Mouse (Mus musculus) liver, postnatal 0 days (tissue): ENCODE data around the gene Mettl1. TPM values are rescaled to one million over a fixed set of nuclear protein-coding genes. Genes with fewer than 3 reads are reported as not detected.

Source experiments
- ATAC-seq: fragments of 200-750 bp; cut with Nextera tagmentation; 2 replicates; pipeline ENCODE4 v1.8.0; 2017; ENCODE audit warnings: mild to moderate bottlenecking, moderate library complexity
- DNase-seq: peaks from one replicate; pipeline ENCODE4 v3.0.0-alpha.2; 2016
- H3K27ac ChIP-seq: fragments of 300-500 bp; sonication (generic); 2 replicates; pipeline ENCODE4 v1.5.1; 2014; ENCODE audit warnings: antibody characterized with exemption, moderate library complexity, mild to moderate bottlenecking, low read depth
- H3K27me3 ChIP-seq: fragments of 300-500 bp; sonication (generic); 2 replicates; pipeline ENCODE4 v1.6.1; 2014; ENCODE audit warnings: low read length, control low read depth, mixed read lengths; ENCODE audit not compliant: insufficient read depth
- H3K36me3 ChIP-seq: fragments of 300-500 bp; sonication (generic); replicated peaks from 2 replicates; pipeline ENCODE4 v1.6.1; 2014; ENCODE audit warnings: mild to moderate bottlenecking, control low read depth, low read length, moderate library complexity, mixed read lengths; ENCODE audit not compliant: insufficient read depth
- H3K4me1 ChIP-seq: fragments of 300-500 bp; sonication (generic); 2 replicates; pipeline ENCODE4 v1.6.1; 2014; ENCODE audit warnings: antibody characterized with exemption, mild to moderate bottlenecking, control low read depth; ENCODE audit not compliant: insufficient read depth
- H3K4me2 ChIP-seq: fragments of 300-500 bp; sonication (generic); 2 replicates; pipeline ENCODE4 v1.6.1; 2014; ENCODE audit warnings: low read depth, mild to moderate bottlenecking, low read length, moderate library complexity, mixed read lengths
- H3K4me3 ChIP-seq: fragments of 300-500 bp; sonication (generic); 2 replicates; pipeline ENCODE4 v1.5.1; 2014; ENCODE audit warnings: low read depth, low read length
- H3K9ac ChIP-seq: fragments of 300-500 bp; sonication (generic); replicated peaks from 2 replicates; pipeline ENCODE4 v1.6.1; 2014; ENCODE audit warnings: mild to moderate bottlenecking, moderate library complexity
- H3K9me3 ChIP-seq: fragments of 300-500 bp; sonication (generic); 2 replicates; pipeline ENCODE4 v1.6.1; 2016; ENCODE audit warnings: mild to moderate bottlenecking, control low read depth, low read length, mixed read lengths
- CTCF ChIP-seq: sonication (generic); IDR thresholded peaks from 2 replicates; pipeline ENCODE4 v1.5.1; 2016; ENCODE audit warnings: antibody characterized with exemption, low read depth
- EP300 ChIP-seq: IDR thresholded peaks from 2 replicates; pipeline ENCODE4 v1.6.1; 2016; ENCODE audit warnings: antibody characterized with exemption, low read depth, mild to moderate bottlenecking
- WGBS: fragments of 180-500 bp; shearing (Covaris S2); extraction: QIAGEN DNeasy Blood & Tissue Kit; methylation state at CpG from one replicate; pipeline ENCODE4 v1.1.7; 2014; ENCODE audit not compliant: insufficient replicate concordance; 5-methylcytosine and 5-hydroxymethylcytosine counted together
- polyA plus RNA-seq: library from polyadenylated mRNA; unstranded; fragments of >200 nt; fragmentation: Nextera tagmentation; extraction: Ambion mirVana; gene quantifications from 2 replicates; pipeline ENCODE4 v1.2.1, GENCODE M21; 2015

Mettl1 gene
- polyA plus RNA-seq, 1 experiment from 2014 or later: 14.9 TPM

DNA sequence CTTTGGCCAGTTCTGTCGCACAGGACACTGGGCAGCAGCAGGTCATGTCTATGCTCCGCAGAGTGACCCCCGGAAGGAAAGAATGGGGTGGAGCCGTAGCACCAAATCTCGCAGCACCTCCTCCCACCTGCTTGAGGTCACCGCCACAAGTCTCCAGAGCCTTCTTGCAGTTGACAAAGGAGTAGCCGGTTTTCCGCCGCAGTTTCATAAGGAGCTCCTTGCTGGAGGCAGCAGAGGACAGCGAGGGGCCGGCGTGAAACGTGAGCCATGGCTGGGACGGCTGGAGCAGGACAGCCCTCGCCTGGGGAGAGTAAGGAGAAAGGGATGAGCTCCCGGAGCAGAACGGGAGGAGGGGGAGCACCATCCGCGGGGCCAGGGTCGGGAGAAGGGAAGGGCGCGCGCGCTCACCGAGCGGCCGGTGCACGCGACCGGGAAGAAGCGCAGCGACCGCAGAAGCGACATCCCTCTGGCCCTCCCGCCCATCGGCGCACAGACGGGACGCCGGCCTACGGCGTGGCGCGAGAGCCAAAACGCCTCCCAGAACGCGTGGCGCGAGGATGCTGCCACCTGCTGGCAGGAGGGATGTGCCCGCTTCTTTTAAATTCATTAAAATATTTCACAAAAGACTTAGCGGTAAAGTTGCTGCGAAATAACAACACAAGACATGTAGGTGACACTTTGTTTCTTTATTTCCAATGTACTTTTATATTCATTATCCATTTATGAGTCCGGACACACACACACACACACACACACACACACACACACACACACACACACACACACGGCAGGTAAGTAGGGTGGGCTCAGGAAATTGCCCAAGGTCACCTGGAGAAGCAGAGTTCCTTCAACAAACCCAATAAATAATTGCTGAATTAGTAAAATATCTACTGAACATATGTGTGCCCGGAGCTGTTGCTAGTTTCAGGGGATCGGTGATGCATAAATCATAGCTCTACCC lies 10.6 kb upstream of the Mettl1 start, which contains the start of gene Tsfm:
Gene Tsfm (minus strand): TSS at position 505 of the 961 bp plus-strand sequence.
- Histone ChIP-seq H3K4me2 (peak within 1 kb of the TSS; percentile 85), H3K27ac (peak within 1 kb of the TSS; percentile 30; the same call in 1 of the 2 replicates), H3K36me3 (peaks cover 14% of the 10 kb centered on the region; the same call in 1 of the 2 replicates), H3K9ac (peak within 1 kb of the TSS; percentile 73), H3K9me3 (no peaks in the 10 kb centered on the region), H3K4me1 (0 out of 2 replicates have a peak, but pooled peaks cover 4% of the 10 kb centered on the region), H3K27me3 (no peaks in the 10 kb centered on the region), H3K4me3 (peak within 1 kb of the TSS; percentile 72)
- DNase-seq (peak; percentile 94), ATAC-seq (peak; percentile 92)
- WGBS: 5% methylated on average over 56 of the region's 56 CpGs
- TF ChIP-seq CTCF (peak; percentile 99), EP300 (no peak)

DNA sequence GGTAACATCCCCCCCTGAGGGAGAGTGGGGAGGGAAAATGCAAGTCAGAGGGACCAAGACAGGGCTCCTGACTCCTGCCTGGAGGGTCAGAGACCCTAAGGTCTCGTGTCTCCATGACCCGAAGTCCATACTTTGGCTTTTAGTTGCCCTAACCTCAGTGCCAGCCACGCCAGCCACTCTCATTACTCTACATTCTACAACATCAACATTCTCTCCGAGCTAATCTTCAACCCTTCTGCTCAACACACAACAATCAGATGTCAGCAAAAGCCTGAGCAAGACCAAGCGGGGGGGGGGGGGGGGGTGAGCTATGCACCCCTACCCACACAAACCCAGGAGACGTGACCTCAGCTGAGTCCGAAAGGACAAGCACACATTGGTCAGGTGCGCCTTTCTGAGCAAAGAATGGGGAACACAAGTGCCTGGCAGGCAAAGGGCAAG lies 7.9 kb upstream of the Mettl1 start:
- H3K4me1 ChIP-seq: 0 out of 2 replicates have a peak, but pooled peaks cover 4% of the 10 kb centered on the region
- TF ChIP-seq EP300 (no peak), CTCF (no peak)
- H3K9ac ChIP-seq: no peak overlapping the region
- ATAC-seq (no peak), DNase-seq (no peak)
- no peak overlapping the region for H3K4me2 ChIP-seq
- no peaks in the 10 kb centered on the region for H3K27me3 ChIP-seq
- no peak overlapping the region for H3K4me3 ChIP-seq
- H3K27ac ChIP-seq: no peak overlapping the region
- 65% methylated on average over 7 of the region's 8 CpGs for WGBS
- no peaks in the 10 kb centered on the region for H3K9me3 ChIP-seq
- 0 out of 2 replicates have a peak, but pooled peaks cover 3% of the 10 kb centered on the region for H3K36me3 ChIP-seq

DNA sequence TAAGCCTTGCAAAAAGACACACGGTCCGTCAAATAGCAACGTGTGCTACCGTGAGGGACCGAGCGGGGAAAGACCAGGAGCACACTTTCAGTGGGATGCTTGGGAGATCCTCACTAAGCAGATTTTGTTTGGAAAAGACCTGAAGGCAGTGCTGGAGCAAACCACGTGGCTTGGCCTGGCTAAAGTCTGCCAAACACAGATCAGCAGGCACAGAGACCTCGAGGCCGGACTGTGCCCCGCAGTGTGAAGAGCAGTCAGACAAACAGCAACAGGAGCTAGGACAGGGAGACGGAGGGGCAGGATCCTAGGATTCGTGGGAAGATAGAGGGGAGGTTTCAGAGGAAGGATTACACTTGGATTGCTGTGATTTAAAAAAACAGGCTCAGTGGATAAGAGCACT lies 4.9 kb upstream of the Mettl1 start:
- ATAC-seq (peak; percentile 67), DNase-seq (no peak)
- no peaks in the 10 kb centered on the region for H3K36me3 ChIP-seq
- H3K9ac ChIP-seq: no peak overlapping the region
- H3K4me3 ChIP-seq: no peak overlapping the region
- peaks cover 7% of the 10 kb centered on the region; the same call in 1 of the 2 replicates for H3K27me3 ChIP-seq
- H3K4me1 ChIP-seq: no peaks in the 10 kb centered on the region
- H3K4me2 ChIP-seq: no peak overlapping the region
- TF ChIP-seq EP300 (no peak), CTCF (no peak)
- 69% methylated on average over 12 of the region's 12 CpGs for WGBS
- H3K9me3 ChIP-seq: no peaks in the 10 kb centered on the region
- H3K27ac ChIP-seq: no peak overlapping the region

DNA sequence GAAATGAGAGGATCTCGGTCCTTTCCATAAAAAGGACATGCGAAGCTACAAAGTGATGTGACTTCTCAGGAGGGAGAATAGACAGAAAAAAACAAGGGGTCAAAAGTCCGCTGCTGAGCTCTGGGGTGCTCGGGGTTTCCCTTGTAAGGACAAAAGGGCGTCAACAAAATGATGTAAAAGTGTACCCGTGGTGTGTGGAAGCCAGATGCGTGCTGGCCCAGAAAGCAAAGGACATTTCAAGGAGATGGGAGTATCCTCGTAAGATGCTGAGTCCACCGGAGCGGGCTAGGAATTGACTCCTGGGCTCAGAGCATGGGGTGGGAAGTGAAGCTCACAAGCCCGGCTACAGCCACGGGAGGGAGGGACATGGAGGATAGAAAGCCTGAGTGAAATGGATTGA lies 3.6 kb upstream of the Mettl1 start:
- Histone ChIP-seq H3K4me2 (no peak overlapping the region), H3K36me3 (no peaks in the 10 kb centered on the region), H3K27me3 (peaks cover 8% of the 10 kb centered on the region; the same call in 1 of the 2 replicates), H3K4me1 (peaks cover 7% of the 10 kb centered on the region), H3K27ac (no peak overlapping the region), H3K9ac (no peak overlapping the region), H3K9me3 (no peaks in the 10 kb centered on the region), H3K4me3 (no peak overlapping the region)
- ATAC-seq: no peak
- DNase-seq: no peak
- TF ChIP-seq EP300: no peak
- no peak for TF ChIP-seq CTCF
- WGBS: 67% methylated on average over 12 of the region's 12 CpGs

DNA sequence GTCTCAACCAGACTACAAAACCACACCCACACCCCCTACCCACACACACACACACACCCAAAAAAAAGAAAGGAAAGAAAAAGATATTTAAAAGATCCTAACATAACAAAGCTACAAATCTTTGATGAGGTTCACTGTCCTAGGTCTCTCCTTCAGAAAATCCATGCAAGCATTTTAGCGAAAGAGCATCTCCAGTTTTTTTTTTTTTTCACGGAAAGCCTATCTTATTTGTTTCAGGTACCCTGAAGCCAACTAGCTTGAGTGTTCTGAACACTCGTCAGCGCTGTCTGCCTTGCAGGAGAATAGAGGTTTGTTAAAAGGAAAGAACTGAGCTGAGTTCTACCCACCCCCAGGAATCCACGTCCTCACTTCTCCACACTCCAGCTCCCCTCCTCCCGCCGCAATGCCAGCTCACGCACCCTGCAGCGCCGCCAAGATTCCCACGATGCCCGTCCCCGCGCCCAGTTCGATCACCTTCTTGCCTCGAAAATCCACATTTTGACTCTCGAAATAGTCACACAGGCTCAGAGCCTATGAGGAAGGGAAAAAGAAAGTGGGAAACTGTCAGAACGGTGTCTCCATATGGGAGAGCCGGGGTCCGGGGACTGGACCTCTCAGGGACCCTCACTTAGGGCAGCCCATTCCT lies 522 bp upstream of the Mettl1 start:
- WGBS: 2% methylated on average over 20 of the region's 20 CpGs

More for the DNA sequence above, 522 bp upstream of the Mettl1 start:
- peak overlapping the region; percentile 72 for H3K4me3 ChIP-seq
- H3K36me3 ChIP-seq: peaks cover 3% of the 10 kb centered on the region; the same call in 1 of the 2 replicates
- peak overlapping the region; percentile 62 for H3K9ac ChIP-seq
- H3K4me2 ChIP-seq: peak overlapping the region; percentile 90
- DNase-seq (no peak), ATAC-seq (no peak)
- H3K27ac ChIP-seq: no peak overlapping the region
- no peaks in the 10 kb centered on the region for H3K9me3 ChIP-seq
- no peak for TF ChIP-seq EP300
- TF ChIP-seq CTCF: no peak
- peaks cover 8% of the 10 kb centered on the region; the same call in 1 of the 2 replicates for H3K27me3 ChIP-seq
- peaks cover 11% of the 10 kb centered on the region for H3K4me1 ChIP-seq
